ENCODE assay signal across 9 mouse cellular contexts in the genomic region with DNA sequence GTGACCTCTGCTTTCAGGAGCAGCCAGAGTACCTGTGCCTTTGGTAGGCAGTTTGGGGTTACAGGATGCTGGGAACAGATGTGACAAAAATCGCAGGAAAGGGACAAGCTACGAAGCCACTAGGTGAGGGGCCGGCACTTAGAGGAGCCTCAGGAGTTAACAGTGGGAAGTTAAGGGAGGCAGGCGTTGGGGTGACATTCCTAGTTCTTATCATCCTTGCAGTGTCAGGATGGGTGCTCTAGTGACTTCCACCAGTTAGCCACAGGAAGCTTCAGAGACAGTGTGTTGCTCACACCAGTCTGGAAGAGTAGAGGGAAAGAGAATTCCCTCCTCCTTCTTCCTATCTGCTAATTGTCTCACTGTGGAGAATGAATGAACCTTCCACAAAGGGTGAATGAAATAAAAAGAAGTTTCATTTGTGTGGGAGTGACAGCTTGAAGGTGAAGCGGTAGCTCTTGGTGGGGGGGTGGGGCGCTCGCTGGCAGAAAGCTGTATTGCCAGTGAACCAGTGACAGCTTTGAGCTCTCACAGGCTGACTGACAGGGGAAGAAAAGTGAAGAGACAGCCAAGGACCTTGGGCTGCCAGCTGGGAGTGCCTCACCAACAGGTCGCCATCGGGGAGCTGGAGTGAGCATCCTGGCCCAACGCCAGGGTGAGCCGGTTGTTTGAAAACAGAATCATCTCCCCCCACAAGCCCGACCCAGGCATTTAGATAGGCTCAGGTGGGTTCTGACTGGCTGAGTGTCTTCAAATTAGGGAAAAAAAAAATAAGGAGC. TPM values are rescaled to one million over a fixed set of nuclear protein-coding genes. Genes with fewer than 3 reads are reported as not detected.
A peak's percentile ranks its signal among the peaks of the same experiment; 100 is the strongest.
DNase-seq lines count a peak whose midpoint lies in the region; ATAC-seq and TF ChIP-seq lines count a peak whose summit lies in the region.
"Had no signal": no experiment of that assay in that cellular context is flagged by ENCODE, and none has a peak within 500 bp of the region (broad histone marks: within the 10 kb centered on the region; RNA-seq: fewer than 3 reads in every experiment).

No protein-coding gene starts in this region.

- H3K4me1 ChIP-seq in hindbrain, postnatal 0 days (ENCODE audit: insufficient read depth, low read length): peaks cover 9% of the 10 kb centered on the region; the same call in 1 of the 2 replicates
- peaks cover 13% of the 10 kb centered on the region; the same call in 1 of the 2 replicates for H3K4me1 ChIP-seq in hindbrain, embryonic 14.5 days (replicated peaks; ENCODE audit: control insufficient read depth, insufficient read depth, low read length)
- no peaks in the 10 kb centered on the region for H3K4me1 ChIP-seq in midbrain, postnatal 0 days (ENCODE audit: insufficient read depth, low read length)

- peak; percentile 58; the same call in 1 of the 2 replicates for ATAC-seq in hindbrain, postnatal 0 days
- no peak; the same call in 1 of the 2 replicates for ATAC-seq in hindbrain, embryonic 14.5 days (ENCODE audit: low FRiP score)
- no peak for ATAC-seq in midbrain, postnatal 0 days (ENCODE audit: low FRiP score)

- H3K27me3 ChIP-seq in hindbrain, postnatal 0 days (ENCODE audit: insufficient read depth, low read length): no peaks in the 10 kb centered on the region; the same call in 1 of the 2 replicates
- 0 out of 2 replicates have a peak, but pooled peaks cover 3% of the 10 kb centered on the region for H3K27me3 ChIP-seq in hindbrain, embryonic 14.5 days (ENCODE audit: control insufficient read depth, insufficient read depth, low read length)
- H3K27me3 ChIP-seq in midbrain, postnatal 0 days (ENCODE audit: insufficient read depth, low read length): no peaks in the 10 kb centered on the region

- H3K4me2 ChIP-seq in hindbrain, postnatal 0 days (ENCODE audit: low read depth, low read length): 0 out of 2 replicates have a peak overlapping the region, but pooled peaks have one; percentile 8
- no peak overlapping the region for H3K4me2 ChIP-seq in hindbrain, embryonic 14.5 days (replicated peaks)
- no peak overlapping the region; the same call in 1 of the 2 replicates for H3K4me2 ChIP-seq in midbrain, postnatal 0 days (ENCODE audit: low read depth, low read length, poor library complexity, severe bottlenecking)

- 30% methylated on average over 12 of the region's 12 CpGs for WGBS in hindbrain, postnatal 0 days
- WGBS in hindbrain, embryonic 14.5 days: 35% methylated on average over 12 of the region's 12 CpGs
- 35% methylated on average over 12 of the region's 12 CpGs for WGBS in midbrain, postnatal 0 days

- H3K36me3 ChIP-seq in hindbrain, postnatal 0 days (ENCODE audit: insufficient read depth, low read length): no peaks in the 10 kb centered on the region
- no peaks in the 10 kb centered on the region for H3K36me3 ChIP-seq in hindbrain, embryonic 14.5 days (replicated peaks; ENCODE audit: control insufficient read depth, insufficient read depth)
- H3K36me3 ChIP-seq in midbrain, postnatal 0 days (ENCODE audit: insufficient read depth, low read length): no peaks in the 10 kb centered on the region

- no peaks in the 10 kb centered on the region for H3K9me3 ChIP-seq in hindbrain, postnatal 0 days (ENCODE audit: low read length)
- 0 out of 2 replicates have a peak, but pooled peaks cover 4% of the 10 kb centered on the region for H3K9me3 ChIP-seq in hindbrain, embryonic 14.5 days (ENCODE audit: control insufficient read depth, low read length)
- H3K9me3 ChIP-seq in midbrain, postnatal 0 days (ENCODE audit: low read length): no peaks in the 10 kb centered on the region

- H3K9ac ChIP-seq in hindbrain, postnatal 0 days (replicated peaks; ENCODE audit: low read length): no peak overlapping the region
- H3K9ac ChIP-seq in hindbrain, embryonic 14.5 days: no peak overlapping the region
- no peak overlapping the region for H3K9ac ChIP-seq in midbrain, postnatal 0 days (replicated peaks; ENCODE audit: low read length, poor library complexity, severe bottlenecking)

- H3K4me3 ChIP-seq in hindbrain, postnatal 0 days (ENCODE audit: low read length): no peak overlapping the region
- H3K4me3 ChIP-seq in hindbrain, embryonic 14.5 days (replicated peaks; ENCODE audit: low read length): no peak overlapping the region
- no peak overlapping the region for H3K4me3 ChIP-seq in midbrain, postnatal 0 days (ENCODE audit: low read depth, low read length)
- H3K4me3 ChIP-seq: heart, adult 2 months had no signal

- peak; percentile 68 for DNase-seq in hindbrain, postnatal 0 days (ENCODE audit: low spot score)
- DNase-seq in hindbrain, embryonic 14.5 days (ENCODE audit: low spot score): no peak
- DNase-seq in right cerebral cortex, postnatal 4 days: peak; percentile 32
- no peak for DNase-seq in right cerebral cortex, adult 2 months (ENCODE audit: low spot score in 2 of 2)
- peak; percentile 8 for DNase-seq in heart, adult 9 months (ENCODE audit: low spot score in 2 of 2)
- DNase-seq in midbrain, postnatal 0 days (ENCODE audit: low spot score): peak; percentile 65
- no peak for DNase-seq in gastrocnemius, postnatal 36 days
- DNase-seq in spleen, adult 18-20 months: no peak

- no peak for TF ChIP-seq CTCF in hindbrain, postnatal 0 days (IDR thresholded peaks at IDR 0.05; ENCODE audit: low read depth)
- no peak for TF ChIP-seq CTCF in midbrain, postnatal 0 days (IDR thresholded peaks at IDR 0.05)

- no peak overlapping the region for H3K27ac ChIP-seq in hindbrain, postnatal 0 days
- no peak overlapping the region for H3K27ac ChIP-seq in hindbrain, embryonic 14.5 days
- H3K27ac ChIP-seq in midbrain, postnatal 0 days (ENCODE audit: low read depth, low read length): no peak overlapping the region
- H3K27ac ChIP-seq: heart, adult 2 months had no signal

- intact Hi-C loops in gastrocnemius, postnatal 36 days (cut with DNase I): no loop called here

RNA-seq across cellular contexts. Expression of a gene that starts 41.9 kb away (rescaled TPM):
- 13.5 and 19.6 TPM in 2 replicates for total RNA-seq in hindbrain, postnatal 0 days (2014; rRNA removed)
- polyA plus RNA-seq in hindbrain, postnatal 0 days (2015; fragmentation: Nextera tagmentation; extraction: Ambion mirVana): 9.7 and 10.2 TPM in 2 replicates
- 14.1 and 15.1 TPM in 2 replicates for polyA plus RNA-seq in hindbrain, embryonic 14.5 days (2014; fragmentation: Nextera tagmentation; extraction: Ambion mirVana)
- total RNA-seq in midbrain, postnatal 0 days (2014; rRNA removed): 11.2 and 15.5 TPM in 2 replicates
- 8.1 and 8.3 TPM in 2 replicates for polyA plus RNA-seq in midbrain, postnatal 0 days (2015; fragmentation: Nextera tagmentation; extraction: Ambion mirVana)
- 100 to 1,000 TPM; 131 to 150 TPM for total RNA-seq in gastrocnemius, postnatal 36 days (2021)

Comparison
In these comparisons a context has a peak if more than half of its experiments do, and no peak if none do; other contexts are left out.
1. DNase-seq: peak in hindbrain, postnatal 0 days (single experiment), right cerebral cortex, postnatal 4 days (single experiment), heart, adult 9 months (2 of 2) and midbrain, postnatal 0 days (single experiment); none in hindbrain, embryonic 14.5 days (single experiment), right cerebral cortex, adult 2 months (0 of 2), gastrocnemius, postnatal 36 days (0 of 2) and spleen, adult 18-20 months (0 of 2).